Mouse (Mus musculus) MEL (cell line): ENCODE data around the gene Cntnap2. TPM values are rescaled to one million over a fixed set of nuclear protein-coding genes. Genes with fewer than 3 reads are reported as not detected.

Experiments used
- DNase-seq: peaks from one replicate; pipeline ENCODE4 v3.0.0; 2011; ENCODE audit warnings: low read depth, low spot score
- H3K27ac ChIP-seq: 2 replicates; pipeline ENCODE4 v1.5.1; 2012; ENCODE audit warnings: low read depth, mild to moderate bottlenecking, control low read depth, low read length, moderate library complexity; ENCODE audit not compliant: control insufficient read depth
- H3K27me3 ChIP-seq, 2 experiments: fragments of 150-350 bp in 1 of 2; sonication (generic) in 1 of 2; 2 replicates each; pipeline ENCODE4 v1.6.1; 2012; ENCODE audit warnings: low read length in 2 of 2, mild to moderate bottlenecking in 2 of 2, improper control_type of control experiment in 1 of 2, moderate library complexity in 1 of 2; ENCODE audit not compliant: insufficient read depth in 2 of 2, control insufficient read depth in 1 of 2
- H3K36me3 ChIP-seq, 2 experiments: 2 replicates each; pipeline ENCODE4 v1.6.1; 2012 to 2014; ENCODE audit warnings: low read length in 2 of 2, improper control_type of control experiment in 1 of 2, inconsistent platforms in 1 of 2, mild to moderate bottlenecking in 1 of 2; ENCODE audit not compliant: insufficient read depth in 2 of 2, control insufficient read depth in 1 of 2
- H3K4me1 ChIP-seq, 2 experiments: fragments of 150-350 bp in 1 of 2; sonication (generic) in 1 of 2; 2 replicates each; pipeline ENCODE4 v1.6.1; 2012; ENCODE audit warnings: low read length in 2 of 2, improper control_type of control experiment in 1 of 2, mild to moderate bottlenecking in 1 of 2; ENCODE audit not compliant: insufficient read depth in 2 of 2, control insufficient read depth in 1 of 2
- H3K4me3 ChIP-seq, 2 experiments: fragments of 150-350 bp in 1 of 2; sonication (generic) in 1 of 2; 2 replicates each; pipeline ENCODE4 v1.5.1; 2012; ENCODE audit warnings: low read depth in 2 of 2, low read length in 2 of 2, mild to moderate bottlenecking in 2 of 2, moderate library complexity in 2 of 2, control low read depth in 1 of 2, improper control_type of control experiment in 1 of 2; ENCODE audit not compliant: control insufficient read depth in 1 of 2, insufficient read depth in 1 of 2
- H3K79me2 ChIP-seq: 2 replicates; pipeline ENCODE4 v1.6.1; 2012; ENCODE audit warnings: mild to moderate bottlenecking, low read length, moderate library complexity; ENCODE audit not compliant: control insufficient read depth, poor library complexity, insufficient read depth
- H3K9ac ChIP-seq: 2 replicates; pipeline ENCODE4 v1.6.1; 2012; ENCODE audit warnings: low read depth, mild to moderate bottlenecking, control low read depth, low read length, moderate library complexity; ENCODE audit not compliant: control insufficient read depth, poor library complexity, severe bottlenecking
- H3K9me3 ChIP-seq: fragments of 150-350 bp; sonication (generic); replicated peaks from 2 replicates; pipeline ENCODE4 v1.6.1; 2012; ENCODE audit warnings: mild to moderate bottlenecking, low read length, improper control_type of control experiment, moderate library complexity; ENCODE audit not compliant: insufficient read depth
- BHLHE40 ChIP-seq: IDR thresholded peaks from 2 replicates; pipeline ENCODE4 v1.6.1; 2012; ENCODE audit warnings: low read depth, mild to moderate bottlenecking, inconsistent platforms, low read length, improper control_type of control experiment, borderline replicate concordance
- CHD1 ChIP-seq: IDR thresholded peaks from 2 replicates; pipeline ENCODE4 v1.6.1; 2012; ENCODE audit warnings: low read depth, mild to moderate bottlenecking, inconsistent platforms, low read length, improper control_type of control experiment
- CHD2 ChIP-seq: IDR thresholded peaks from 2 replicates; pipeline ENCODE4 v1.6.1; 2011; ENCODE audit warnings: low read length, improper control_type of control experiment
- CTCF ChIP-seq, 3 experiments: IDR thresholded peaks in 2 of 3; conservative IDR thresholded peaks in 1 of 3; 2 replicates each; pipeline ENCODE4 v1.5.1; 2011 to 2012; ENCODE audit warnings: low read length in 3 of 3, low read depth in 2 of 3, mild to moderate bottlenecking in 2 of 3, improper control_type of control experiment in 1 of 3, inconsistent platforms in 1 of 3, mixed read lengths in 1 of 3, moderate library complexity in 1 of 3; ENCODE audit not compliant: control insufficient read depth in 1 of 3, insufficient read depth in 1 of 3, poor library complexity in 1 of 3, severe bottlenecking in 1 of 3
- ELF1 ChIP-seq: IDR thresholded peaks from 2 replicates; pipeline ENCODE4 v1.6.1; 2014; ENCODE audit warnings: low read depth, mild to moderate bottlenecking, inconsistent platforms, low read length, improper control_type of control experiment, moderate library complexity
- EP300 ChIP-seq, 2 experiments: IDR thresholded peaks; 2 replicates each; pipeline ENCODE4 v1.6.1; 2011; ENCODE audit warnings: improper control_type of control experiment in 2 of 2, low read length in 2 of 2, low read depth in 1 of 2, mild to moderate bottlenecking in 1 of 2
- ETS1 ChIP-seq: IDR thresholded peaks from 2 replicates; pipeline ENCODE4 v1.6.1; 2012; ENCODE audit warnings: low read depth, mild to moderate bottlenecking, inconsistent platforms, low read length, improper control_type of control experiment, moderate library complexity
- GABPA ChIP-seq: IDR thresholded peaks from 2 replicates; pipeline ENCODE4 v1.6.1; 2012; ENCODE audit warnings: low read depth, mild to moderate bottlenecking, inconsistent platforms, low read length, improper control_type of control experiment, moderate library complexity
- HCFC1 ChIP-seq: IDR thresholded peaks from 2 replicates; pipeline ENCODE4 v1.6.1; 2012; ENCODE audit warnings: low read depth, mild to moderate bottlenecking, inconsistent platforms, low read length, improper control_type of control experiment, moderate library complexity
- JUND ChIP-seq: IDR thresholded peaks from 2 replicates; pipeline ENCODE4 v1.6.1; 2011; ENCODE audit warnings: low read depth, mild to moderate bottlenecking, improper control_type of control experiment, low read length
- KAT2A ChIP-seq: conservative IDR thresholded peaks from 2 replicates; pipeline ENCODE4 v1.6.1; 2012; ENCODE audit warnings: low read depth, low read length, improper control_type of control experiment, inconsistent platforms
- MAX ChIP-seq: IDR thresholded peaks from 2 replicates; pipeline ENCODE4 v1.6.1; 2011; ENCODE audit warnings: low read length, improper control_type of control experiment
- MXI1 ChIP-seq: IDR thresholded peaks from 2 replicates; pipeline ENCODE4 v1.6.1; 2011; ENCODE audit warnings: mild to moderate bottlenecking, low read depth, low read length, improper control_type of control experiment
- NELFE ChIP-seq: IDR thresholded peaks from 2 replicates; pipeline ENCODE4 v1.6.1; 2011; ENCODE audit warnings: low read depth, low read length, improper control_type of control experiment
- NRF1 ChIP-seq: IDR thresholded peaks from 2 replicates; pipeline ENCODE4 v1.6.1; 2014; ENCODE audit warnings: low read depth, mild to moderate bottlenecking, inconsistent platforms, low read length, improper control_type of control experiment, moderate library complexity; ENCODE audit not compliant: poor library complexity, insufficient read depth, severe bottlenecking
- POLR2A ChIP-seq, 2 experiments: IDR thresholded peaks; 2 replicates each; pipeline ENCODE4 v1.6.1; 2011 to 2012; ENCODE audit warnings: low read length in 2 of 2, mild to moderate bottlenecking in 2 of 2, control low read depth in 1 of 2, improper control_type of control experiment in 1 of 2, low read depth in 1 of 2, moderate library complexity in 1 of 2; ENCODE audit not compliant: control insufficient read depth in 1 of 2, insufficient read depth in 1 of 2, poor library complexity in 1 of 2
- POLR2AphosphoS2 ChIP-seq: IDR thresholded peaks from 2 replicates; pipeline ENCODE4 v1.6.1; 2011; ENCODE audit warnings: low read length, improper control_type of control experiment
- RAD21 ChIP-seq: IDR thresholded peaks from 2 replicates; pipeline ENCODE4 v1.6.1; 2011; ENCODE audit warnings: mild to moderate bottlenecking, low read depth, low read length, improper control_type of control experiment
- TAL1 ChIP-seq: IDR thresholded peaks from 2 replicates; pipeline ENCODE4 v1.6.1; 2012; ENCODE audit warnings: mild to moderate bottlenecking, inconsistent platforms, low read length, moderate library complexity, mixed read lengths
- TCF12 ChIP-seq: IDR thresholded peaks from 2 replicates; pipeline ENCODE4 v1.6.1; 2014; ENCODE audit warnings: low read depth, mild to moderate bottlenecking, inconsistent platforms, low read length, improper control_type of control experiment, moderate library complexity
- UBTF ChIP-seq: IDR thresholded peaks from 2 replicates; pipeline ENCODE4 v1.6.1; 2012; ENCODE audit warnings: low read depth, mild to moderate bottlenecking, inconsistent platforms, low read length, improper control_type of control experiment, moderate library complexity, borderline replicate concordance; ENCODE audit not compliant: insufficient read depth
- USF1 ChIP-seq: IDR thresholded peaks from 2 replicates; pipeline ENCODE4 v1.6.1; 2014; ENCODE audit warnings: low read depth, mild to moderate bottlenecking, inconsistent platforms, low read length, improper control_type of control experiment, moderate library complexity
- USF2 ChIP-seq, 2 experiments: IDR thresholded peaks; 2 replicates each; pipeline ENCODE4 v1.6.1; 2011 to 2012; ENCODE audit warnings: improper control_type of control experiment in 2 of 2, low read length in 2 of 2, borderline replicate concordance in 1 of 2, inconsistent platforms in 1 of 2, low read depth in 1 of 2, mild to moderate bottlenecking in 1 of 2; ENCODE audit not compliant: insufficient read depth in 1 of 2
- ZC3H11A ChIP-seq: IDR thresholded peaks from 2 replicates; pipeline ENCODE4 v1.6.1; 2012; ENCODE audit warnings: low read depth, mild to moderate bottlenecking, inconsistent platforms, low read length, improper control_type of control experiment
- ZNF384 ChIP-seq: IDR thresholded peaks from 2 replicates; pipeline ENCODE4 v1.6.1; 2012; ENCODE audit warnings: low read depth, mild to moderate bottlenecking, inconsistent platforms, low read length, improper control_type of control experiment
- polyA plus RNA-seq, 2 experiments: library from polyadenylated mRNA; stranded (reverse) in 1 of 2; unstranded in 1 of 2; fragments of >175 nt in 1 of 2; fragments of >200 nt in 1 of 2; gene quantifications; 2 replicates each; pipeline versions ENCODE4 v1.2.1 to v1.2.4; 2012; ENCODE audit warnings: low replicate concordance in 2 of 2, low read depth in 1 of 2; ENCODE audit not compliant: insufficient read length in 2 of 2, insufficient read depth in 1 of 2, missing spikeins in 1 of 2
- total RNA-seq: library from RNA; depleted of rRNA; stranded (reverse); fragments of 300-350 nt; gene quantifications from 2 replicates; pipeline ENCODE4 v1.2.3, GENCODE M21; 2012

Cntnap2 gene
- total and polyA plus RNA-seq, 3 experiments: 0.01 TPM; not detected in 2

DNA sequence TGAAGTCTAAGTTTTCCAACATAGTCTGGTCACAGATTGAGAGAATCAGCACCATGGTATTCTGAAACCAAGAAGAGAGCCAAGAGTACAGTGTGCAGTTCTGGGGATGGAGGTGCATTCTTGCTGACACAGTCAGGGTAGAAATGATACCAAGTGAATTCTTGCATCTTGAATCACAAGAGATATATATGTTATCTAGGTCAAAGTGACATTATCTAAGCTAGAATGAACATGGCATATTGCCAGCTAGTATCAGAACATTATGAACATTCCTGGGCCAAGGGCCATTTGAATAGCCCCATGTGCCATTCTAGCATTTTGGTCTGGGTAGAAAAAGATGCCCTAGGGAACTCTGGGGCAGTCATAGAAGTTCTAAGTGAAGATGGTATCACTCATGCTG lies 2141.5 kb downstream of the Cntnap2 start:
- H3K9ac ChIP-seq: no peak overlapping the region
- no peak for TF ChIP-seq USF2 (IDR thresholded peaks at IDR 0.05; ENCODE audit: borderline replicate concordance in 1 of 2, insufficient read depth in 1 of 2, low read depth in 1 of 2, low read length in 2 of 2)
- TF ChIP-seq POLR2A (IDR thresholded peaks at IDR 0.05; ENCODE audit: control insufficient read depth in 1 of 2, insufficient read depth in 1 of 2, low read depth in 1 of 2, low read length in 2 of 2, poor library complexity in 1 of 2): no peak
- no peak for TF ChIP-seq MXI1
- no peak for TF ChIP-seq CTCF (IDR thresholded peaks at IDR 0.05 in 2 of 3, conservative IDR thresholded peaks at IDR 0.05 in 1 of 3; ENCODE audit: control insufficient read depth in 1 of 3, insufficient read depth in 1 of 3, low read depth in 2 of 3, low read length in 3 of 3, poor library complexity in 1 of 3, severe bottlenecking in 1 of 3)
- TF ChIP-seq ZC3H11A: no peak
- no peak for TF ChIP-seq BHLHE40
- TF ChIP-seq KAT2A: no peak
- TF ChIP-seq TAL1: no peak
- no peak for TF ChIP-seq UBTF
- TF ChIP-seq MAX: no peak
- no peak for TF ChIP-seq POLR2AphosphoS2
- TF ChIP-seq ELF1: no peak
- no peak for TF ChIP-seq RAD21
- no peak for TF ChIP-seq NELFE
- TF ChIP-seq CHD2: no peak
- no peak for TF ChIP-seq ZNF384
- TF ChIP-seq GABPA: no peak
- DNase-seq: no peak

DNA sequence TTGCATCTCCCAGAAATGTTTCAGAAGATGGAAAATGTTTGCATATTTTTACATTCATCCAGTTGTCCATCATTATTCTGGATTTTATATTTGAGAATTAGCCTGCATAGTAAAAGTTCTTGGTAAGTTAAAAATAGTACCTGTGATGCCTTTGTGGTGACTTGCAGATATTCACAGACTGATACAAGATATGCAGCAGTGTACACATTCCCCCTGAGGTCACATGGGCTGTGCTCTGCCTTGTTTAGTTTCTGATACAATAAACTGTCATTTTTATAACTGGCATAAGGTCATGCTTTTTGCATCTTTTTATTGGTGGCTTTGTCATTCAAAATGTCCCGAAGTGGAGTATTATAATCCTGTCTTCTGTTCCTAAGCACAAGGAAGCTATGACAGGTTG lies 2148.9 kb downstream of the Cntnap2 start:
- H3K9me3 ChIP-seq: no peaks in the 10 kb centered on the region
- TF ChIP-seq CHD1 (no peak), MXI1 (no peak), POLR2AphosphoS2 (no peak), USF2 (IDR thresholded peaks at IDR 0.05; ENCODE audit: borderline replicate concordance in 1 of 2, insufficient read depth in 1 of 2, low read depth in 1 of 2, low read length in 2 of 2) (no peak), TCF12 (no peak), USF1 (peak; percentile 69; the same call in 1 of the 2 replicates), RAD21 (no peak), JUND (no peak), CHD2 (no peak), ETS1 (peak; percentile 30; the same call in 1 of the 2 replicates), HCFC1 (no peak), NRF1 (no peak), EP300 (IDR thresholded peaks at IDR 0.05; ENCODE audit: low read depth in 1 of 2, low read length in 2 of 2) (no peak)
- no peak for DNase-seq
- no peak overlapping the region for H3K4me3 ChIP-seq
- no peaks in the 10 kb centered on the region for H3K27me3 ChIP-seq
- no peak overlapping the region for H3K9ac ChIP-seq
- H3K36me3 ChIP-seq: no peaks in the 10 kb centered on the region
- H3K27ac ChIP-seq: no peak overlapping the region
- no peaks in the 10 kb centered on the region for H3K79me2 ChIP-seq
- H3K4me1 ChIP-seq: no peaks in the 10 kb centered on the region

More for the DNA sequence above, 2141.5 kb downstream of the Cntnap2 start:
- Histone ChIP-seq H3K27me3 (no peaks in the 10 kb centered on the region; a peak in 2 of 4 replicates), H3K4me1 (no peaks in the 10 kb centered on the region), H3K27ac (no peak overlapping the region), H3K4me3 (no peak overlapping the region), H3K36me3 (no peaks in the 10 kb centered on the region), H3K79me2 (no peaks in the 10 kb centered on the region), H3K9me3 (no peaks in the 10 kb centered on the region)
